Mouse (Mus musculus): ENCODE results near the gene Gabrg3. TPM values are rescaled to one million over a fixed set of nuclear protein-coding genes. Genes with fewer than 3 reads are reported as not detected.

Gabrg3 gene
- polyA plus RNA-seq, 1 experiment from 2014 or later = 0.83 TPM

- H3K4me2 ChIP-seq (replicated peaks) = no peak overlapping the region
- no peaks in the 10 kb centered on the region for H3K9me3 ChIP-seq (replicated peaks)
- no peaks in the 10 kb centered on the region for H3K36me3 ChIP-seq
- H3K4me3 ChIP-seq (replicated peaks) = no peak overlapping the region
- WGBS = 62% methylated on average over 1 of the region's 1 CpGs
- H3K27me3 ChIP-seq = no peaks in the 10 kb centered on the region
- no peak overlapping the region for H3K27ac ChIP-seq (replicated peaks)
- no peaks in the 10 kb centered on the region for H3K4me1 ChIP-seq
- H3K9ac ChIP-seq = no peak overlapping the region
- no peak for ATAC-seq (ENCODE audit: insufficient number of reproducible peaks, low FRiP score, low TSS enrichment, low read depth)
Measured at GRCm38 (mm10) chr7:56867314-56868075, 519.5 kb downstream of the Gabrg3 start.

- Histone ChIP-seq H3K9me3 (replicated peaks) (no peaks in the 10 kb centered on the region), H3K36me3 (no peaks in the 10 kb centered on the region), H3K4me3 (replicated peaks) (no peak overlapping the region), H3K27me3 (no peaks in the 10 kb centered on the region), H3K4me1 (no peaks in the 10 kb centered on the region), H3K27ac (replicated peaks) (no peak overlapping the region), H3K9ac (no peak overlapping the region), H3K4me2 (replicated peaks) (no peak overlapping the region)
- 88% methylated on average over 5 of the region's 5 CpGs for whole genome bisulfite sequencing
- no peak for ATAC-seq (ENCODE audit: insufficient number of reproducible peaks, low FRiP score, low TSS enrichment, low read depth)
Measured at GRCm38 (mm10) chr7:56843565-56843964, 543.4 kb downstream of the Gabrg3 start.

- H3K4me2 ChIP-seq (replicated peaks) = no peak overlapping the region
- no peaks in the 10 kb centered on the region for H3K36me3 ChIP-seq
- no peak overlapping the region for H3K9ac ChIP-seq
- no peaks in the 10 kb centered on the region for H3K27me3 ChIP-seq
- H3K9me3 ChIP-seq (replicated peaks) = no peaks in the 10 kb centered on the region
- H3K4me1 ChIP-seq = no peaks in the 10 kb centered on the region
- H3K4me3 ChIP-seq (replicated peaks) = no peak overlapping the region
- 67% methylated on average over 6 of the region's 6 CpGs for WGBS
- ATAC-seq (ENCODE audit: insufficient number of reproducible peaks, low FRiP score, low TSS enrichment, low read depth) = no peak
- no peak overlapping the region for H3K27ac ChIP-seq (replicated peaks)
Measured at GRCm38 (mm10) chr7:56825446-56825845, 561.5 kb downstream of the Gabrg3 start.

GRCm38 (mm10) chr7:56801841-56802240, 585.1 kb downstream of the Gabrg3 start:
- no peaks in the 10 kb centered on the region for H3K4me1 ChIP-seq
- no peak overlapping the region for H3K4me3 ChIP-seq (replicated peaks)
- H3K9ac ChIP-seq = no peak overlapping the region
- no peak for ATAC-seq (ENCODE audit: insufficient number of reproducible peaks, low FRiP score, low TSS enrichment, low read depth)
- H3K27ac ChIP-seq (replicated peaks) = no peak overlapping the region
- H3K27me3 ChIP-seq = no peaks in the 10 kb centered on the region
- 59% methylated on average over 1 of the region's 1 CpGs for WGBS
- no peaks in the 10 kb centered on the region for H3K9me3 ChIP-seq (replicated peaks)
- no peak overlapping the region for H3K4me2 ChIP-seq (replicated peaks)
- H3K36me3 ChIP-seq = no peaks in the 10 kb centered on the region

GRCm38 (mm10) chr7:56779122-56779521, 607.9 kb downstream of the Gabrg3 start:
- WGBS = 89% methylated on average over 1 of the region's 1 CpGs
- H3K4me3 ChIP-seq (replicated peaks) = no peak overlapping the region
- no peaks in the 10 kb centered on the region for H3K9me3 ChIP-seq (replicated peaks)
- ATAC-seq (ENCODE audit: insufficient number of reproducible peaks, low FRiP score, low TSS enrichment, low read depth) = no peak
- no peak overlapping the region for H3K4me2 ChIP-seq (replicated peaks)
- H3K27me3 ChIP-seq = no peaks in the 10 kb centered on the region
- no peaks in the 10 kb centered on the region for H3K36me3 ChIP-seq
- H3K27ac ChIP-seq (replicated peaks) = no peak overlapping the region
- H3K9ac ChIP-seq = no peak overlapping the region
- no peaks in the 10 kb centered on the region for H3K4me1 ChIP-seq

- 48% methylated on average over 4 of the region's 4 CpGs for WGBS
- H3K27ac ChIP-seq (replicated peaks) = no peak overlapping the region
- no peak for ATAC-seq (ENCODE audit: insufficient number of reproducible peaks, low FRiP score, low TSS enrichment, low read depth)
- H3K4me2 ChIP-seq (replicated peaks) = no peak overlapping the region
- H3K9ac ChIP-seq = no peak overlapping the region
- H3K36me3 ChIP-seq = no peaks in the 10 kb centered on the region
- no peak overlapping the region for H3K4me3 ChIP-seq (replicated peaks)
- H3K9me3 ChIP-seq (replicated peaks) = no peaks in the 10 kb centered on the region
- H3K4me1 ChIP-seq = no peaks in the 10 kb centered on the region
- no peaks in the 10 kb centered on the region for H3K27me3 ChIP-seq
Measured at GRCm38 (mm10) chr7:56768216-56768615, 618.8 kb downstream of the Gabrg3 start.

GRCm38 (mm10) chr7:56767796-56768195, 619.2 kb downstream of the Gabrg3 start:
- Histone ChIP-seq H3K27me3 (no peaks in the 10 kb centered on the region), H3K4me1 (no peaks in the 10 kb centered on the region), H3K9ac (no peak overlapping the region), H3K4me3 (replicated peaks) (no peak overlapping the region), H3K36me3 (no peaks in the 10 kb centered on the region), H3K4me2 (replicated peaks) (no peak overlapping the region), H3K9me3 (replicated peaks) (no peaks in the 10 kb centered on the region), H3K27ac (replicated peaks) (no peak overlapping the region)
- WGBS = 74% methylated on average over 1 of the region's 1 CpGs
- no peak for ATAC-seq (ENCODE audit: insufficient number of reproducible peaks, low FRiP score, low TSS enrichment, low read depth)

GRCm38 (mm10) chr7:56765612-56766445, 621.2 kb downstream of the Gabrg3 start:
- WGBS = 52% methylated on average over 10 of the region's 10 CpGs
- no peak for ATAC-seq (ENCODE audit: insufficient number of reproducible peaks, low FRiP score, low TSS enrichment, low read depth)
- Histone ChIP-seq H3K4me2 (replicated peaks) (no peak overlapping the region), H3K4me3 (replicated peaks) (no peak overlapping the region), H3K9me3 (replicated peaks) (no peaks in the 10 kb centered on the region), H3K27me3 (no peaks in the 10 kb centered on the region), H3K4me1 (no peaks in the 10 kb centered on the region), H3K9ac (no peak overlapping the region), H3K36me3 (no peaks in the 10 kb centered on the region), H3K27ac (replicated peaks) (no peak overlapping the region)

- whole genome bisulfite sequencing = 81% methylated on average over 6 of the region's 6 CpGs
- H3K4me1 ChIP-seq = no peaks in the 10 kb centered on the region
- no peak for ATAC-seq (ENCODE audit: insufficient number of reproducible peaks, low FRiP score, low TSS enrichment, low read depth)
- no peaks in the 10 kb centered on the region for H3K36me3 ChIP-seq
- no peaks in the 10 kb centered on the region for H3K9me3 ChIP-seq (replicated peaks)
- no peak overlapping the region for H3K9ac ChIP-seq
- no peak overlapping the region for H3K27ac ChIP-seq (replicated peaks)
- H3K4me3 ChIP-seq (replicated peaks) = no peak overlapping the region
- H3K4me2 ChIP-seq (replicated peaks) = no peak overlapping the region
- no peaks in the 10 kb centered on the region for H3K27me3 ChIP-seq
Measured at GRCm38 (mm10) chr7:56729225-56729624, 657.8 kb downstream of the Gabrg3 start.
